Mouse (Mus musculus): ENCODE data around the gene Slc2a12. TPM values are rescaled to one million over a fixed set of nuclear protein-coding genes. Genes with fewer than 3 reads are reported as not detected.

Slc2a12 gene
- total and polyA plus RNA-seq, 2 experiments from 2014 or later, result 6.6 to 7.3 TPM

GRCm38 (mm10) chr10:22710173-22710777 is 65.5 kb downstream of the Slc2a12 start:
- ATAC-seq, result peak; percentile 53

GRCm38 (mm10) chr10:22712955-22713354 is 68.1 kb downstream of the Slc2a12 start:
- Histone ChIP-seq H3K27ac (ENCODE audit: low read depth, low read length) (no peak overlapping the region), H3K36me3 (ENCODE audit: insufficient read depth) (peaks cover 18% of the 10 kb centered on the region), H3K4me2 (ENCODE audit: low read depth) (no peak overlapping the region), H3K27me3 (ENCODE audit: insufficient read depth, low read length) (no peaks in the 10 kb centered on the region), H3K9me3 (ENCODE audit: low read length) (no peaks in the 10 kb centered on the region), H3K4me3 (ENCODE audit: low read depth, low read length) (no peak overlapping the region), H3K4me1 (ENCODE audit: insufficient read depth) (no peaks in the 10 kb centered on the region), H3K9ac (no peak overlapping the region)
- TF ChIP-seq CTCF (IDR thresholded peaks at IDR 0.05; ENCODE audit: low read depth), result no peak
- ATAC-seq (no peak), DNase-seq (no peak)
- 82% methylated on average over 2 of the region's 2 CpGs for WGBS

More at GRCm38 (mm10) chr10:22710173-22710777, 65.5 kb downstream of the Slc2a12 start:
- TF ChIP-seq CTCF (IDR thresholded peaks at IDR 0.05; ENCODE audit: low read depth), result peak; percentile 34
- Histone ChIP-seq H3K36me3 (ENCODE audit: insufficient read depth) (peaks cover 41% of the 10 kb centered on the region), H3K4me2 (ENCODE audit: low read depth) (no peak overlapping the region), H3K27me3 (ENCODE audit: insufficient read depth, low read length) (no peaks in the 10 kb centered on the region), H3K4me3 (ENCODE audit: low read depth, low read length) (no peak overlapping the region), H3K4me1 (ENCODE audit: insufficient read depth) (no peaks in the 10 kb centered on the region), H3K9ac (no peak overlapping the region), H3K27ac (ENCODE audit: low read depth, low read length) (no peak overlapping the region), H3K9me3 (ENCODE audit: low read length) (no peaks in the 10 kb centered on the region)
- 81% methylated on average over 13 of the region's 13 CpGs for WGBS
- no peak for DNase-seq

GRCm38 (mm10) chr10:22714520-22714919 is 69.7 kb downstream of the Slc2a12 start:
- H3K9ac ChIP-seq, result no peak overlapping the region
- no peaks in the 10 kb centered on the region for H3K9me3 ChIP-seq (ENCODE audit: low read length)
- H3K4me3 ChIP-seq (ENCODE audit: low read depth, low read length), result no peak overlapping the region
- TF ChIP-seq CTCF (IDR thresholded peaks at IDR 0.05; ENCODE audit: low read depth), result peak; percentile 85
- H3K4me1 ChIP-seq (ENCODE audit: insufficient read depth), result no peaks in the 10 kb centered on the region
- H3K36me3 ChIP-seq (ENCODE audit: insufficient read depth), result peaks cover 8% of the 10 kb centered on the region; the same call in 1 of the 2 replicates
- ATAC-seq (peak; percentile 79), DNase-seq (peak; percentile 62)
- H3K27ac ChIP-seq (ENCODE audit: low read depth, low read length), result no peak overlapping the region
- H3K4me2 ChIP-seq (ENCODE audit: low read depth), result no peak overlapping the region
- WGBS, result 68% methylated on average over 4 of the region's 4 CpGs
- H3K27me3 ChIP-seq (ENCODE audit: insufficient read depth, low read length), result no peaks in the 10 kb centered on the region

GRCm38 (mm10) chr10:22718475-22718874 is 73.7 kb downstream of the Slc2a12 start:
- Histone ChIP-seq H3K4me2 (ENCODE audit: low read depth) (no peak overlapping the region), H3K36me3 (ENCODE audit: insufficient read depth) (no peaks in the 10 kb centered on the region), H3K9me3 (ENCODE audit: low read length) (no peaks in the 10 kb centered on the region), H3K4me3 (ENCODE audit: low read depth, low read length) (no peak overlapping the region), H3K27ac (ENCODE audit: low read depth, low read length) (no peak overlapping the region), H3K27me3 (ENCODE audit: insufficient read depth, low read length) (no peaks in the 10 kb centered on the region), H3K4me1 (ENCODE audit: insufficient read depth) (no peaks in the 10 kb centered on the region), H3K9ac (no peak overlapping the region)
- DNase-seq, result no peak
- ATAC-seq, result no peak
- no peak for TF ChIP-seq CTCF (IDR thresholded peaks at IDR 0.05; ENCODE audit: low read depth)
- WGBS, result 41% methylated on average over 4 of the region's 4 CpGs

- WGBS, result 89% methylated on average over 5 of the region's 5 CpGs
- Histone ChIP-seq H3K27me3 (ENCODE audit: insufficient read depth, low read length) (no peaks in the 10 kb centered on the region), H3K4me3 (ENCODE audit: low read depth, low read length) (no peak overlapping the region), H3K27ac (ENCODE audit: low read depth, low read length) (no peak overlapping the region), H3K36me3 (ENCODE audit: insufficient read depth) (no peaks in the 10 kb centered on the region), H3K4me1 (ENCODE audit: insufficient read depth) (no peaks in the 10 kb centered on the region), H3K9me3 (ENCODE audit: low read length) (no peaks in the 10 kb centered on the region), H3K9ac (no peak overlapping the region), H3K4me2 (ENCODE audit: low read depth) (no peak overlapping the region)
- DNase-seq (no peak), ATAC-seq (no peak)
- TF ChIP-seq CTCF (IDR thresholded peaks at IDR 0.05; ENCODE audit: low read depth), result no peak
Measured at GRCm38 (mm10) chr10:22720781-22721529, 76.1 kb downstream of the Slc2a12 start.

GRCm38 (mm10) chr10:22725166-22725565 is 80.4 kb downstream of the Slc2a12 start:
- Histone ChIP-seq H3K4me2 (ENCODE audit: low read depth) (no peak overlapping the region), H3K9me3 (ENCODE audit: low read length) (no peaks in the 10 kb centered on the region), H3K9ac (no peak overlapping the region), H3K36me3 (ENCODE audit: insufficient read depth) (no peaks in the 10 kb centered on the region), H3K27me3 (ENCODE audit: insufficient read depth, low read length) (no peaks in the 10 kb centered on the region), H3K4me3 (ENCODE audit: low read depth, low read length) (no peak overlapping the region), H3K27ac (ENCODE audit: low read depth, low read length) (no peak overlapping the region), H3K4me1 (ENCODE audit: insufficient read depth) (peaks cover 19% of the 10 kb centered on the region)
- TF ChIP-seq CTCF (IDR thresholded peaks at IDR 0.05; ENCODE audit: low read depth), result no peak
- 55% methylated on average over 4 of the region's 4 CpGs for WGBS
- ATAC-seq (no peak), DNase-seq (no peak)

- no peaks in the 10 kb centered on the region for H3K27me3 ChIP-seq (ENCODE audit: insufficient read depth, low read length)
- ATAC-seq (no peak), DNase-seq (no peak)
- H3K9ac ChIP-seq, result no peak overlapping the region
- H3K4me2 ChIP-seq (ENCODE audit: low read depth), result no peak overlapping the region
- H3K9me3 ChIP-seq (ENCODE audit: low read length), result no peaks in the 10 kb centered on the region
- 0 out of 2 replicates have a peak overlapping the region, but pooled peaks have one; percentile 40 for H3K27ac ChIP-seq (ENCODE audit: low read depth, low read length)
- H3K36me3 ChIP-seq (ENCODE audit: insufficient read depth), result no peaks in the 10 kb centered on the region
- peaks cover 20% of the 10 kb centered on the region for H3K4me1 ChIP-seq (ENCODE audit: insufficient read depth)
- 44% methylated on average over 7 of the region's 7 CpGs for WGBS
- no peak overlapping the region for H3K4me3 ChIP-seq (ENCODE audit: low read depth, low read length)
- no peak for TF ChIP-seq CTCF (IDR thresholded peaks at IDR 0.05; ENCODE audit: low read depth)
Measured at GRCm38 (mm10) chr10:22726295-22726694, 81.5 kb downstream of the Slc2a12 start.

All from forebrain, postnatal 0 days (tissue).